Mouse (Mus musculus): ENCODE data around the gene Reln. TPM values are rescaled to one million over a fixed set of nuclear protein-coding genes. Genes with fewer than 3 reads are reported as not detected.

The Reln gene
- polyA plus RNA-seq, 1 experiment = 6.4 TPM

DNA sequence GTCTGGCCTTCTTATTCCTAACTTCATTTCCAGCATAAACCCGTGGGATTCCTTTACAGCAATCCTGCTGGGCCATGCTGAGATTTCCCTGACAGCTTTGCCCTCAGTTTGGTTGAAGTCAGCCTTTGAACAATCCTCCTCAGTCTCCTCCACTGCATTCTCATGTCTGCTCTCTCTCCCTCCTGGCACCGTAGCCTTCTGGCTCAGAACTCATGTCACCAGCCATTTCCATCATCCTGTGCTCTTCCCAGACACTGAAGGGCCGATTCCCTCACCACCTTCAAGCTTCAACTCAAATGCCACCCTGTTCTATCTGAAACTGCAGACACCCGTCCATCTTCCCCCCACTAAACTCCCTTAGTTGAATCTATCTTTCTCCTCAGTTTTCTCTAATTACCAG lies 53.1 kb downstream of the Reln start:
- 56% methylated on average over 4 of the region's 4 CpGs for WGBS

DNA sequence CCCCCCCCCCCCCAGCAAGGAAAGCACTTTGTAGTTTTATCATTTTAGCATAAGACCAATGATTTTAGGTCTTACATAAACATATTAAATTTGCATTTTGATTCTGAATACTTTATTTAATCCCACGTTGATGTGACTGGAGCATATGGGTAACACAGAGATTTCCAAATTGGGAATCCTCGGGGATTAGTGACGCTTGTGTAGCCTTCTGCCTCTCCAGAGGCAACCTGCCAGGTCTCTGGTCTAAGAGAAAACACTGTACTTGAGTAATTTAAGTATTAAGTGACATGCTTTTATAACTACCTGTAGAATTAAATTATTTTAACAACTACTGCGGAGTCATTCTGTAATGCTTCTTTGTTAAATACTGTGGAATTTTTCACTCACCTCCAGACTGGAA lies 59.1 kb downstream of the Reln start:
- no peak overlapping the region for H3K4me3 ChIP-seq (replicated peaks; ENCODE audit: extremely low read depth, low read depth, low read length)
- 78% methylated on average over 4 of the region's 4 CpGs for WGBS
- TF ChIP-seq CTCF (IDR thresholded peaks at IDR 0.05; ENCODE audit: insufficient read depth, low read length) (no peak), POLR2A (IDR thresholded peaks at IDR 0.05; ENCODE audit: borderline replicate concordance, extremely low read depth, low read depth, low read length) (no peak)
- H3K4me1 ChIP-seq (ENCODE audit: control insufficient read depth, insufficient read depth, low read length) = no peaks in the 10 kb centered on the region
- no peak for DNase-seq

More for the DNA sequence above, 53.1 kb downstream of the Reln start:
- H3K4me1 ChIP-seq (ENCODE audit: control insufficient read depth, insufficient read depth, low read length) = no peaks in the 10 kb centered on the region
- DNase-seq = no peak
- no peak for TF ChIP-seq POLR2A (IDR thresholded peaks at IDR 0.05; ENCODE audit: borderline replicate concordance, extremely low read depth, low read depth, low read length)
- TF ChIP-seq CTCF (IDR thresholded peaks at IDR 0.05; ENCODE audit: insufficient read depth, low read length) = no peak
- no peak overlapping the region for H3K4me3 ChIP-seq (replicated peaks; ENCODE audit: extremely low read depth, low read depth, low read length)

- H3K4me3 ChIP-seq (replicated peaks; ENCODE audit: extremely low read depth, low read depth, low read length) = no peak overlapping the region
- H3K4me1 ChIP-seq (ENCODE audit: control insufficient read depth, insufficient read depth, low read length) = no peaks in the 10 kb centered on the region
- TF ChIP-seq CTCF (IDR thresholded peaks at IDR 0.05; ENCODE audit: insufficient read depth, low read length) = no peak
- no peak for TF ChIP-seq POLR2A (IDR thresholded peaks at IDR 0.05; ENCODE audit: borderline replicate concordance, extremely low read depth, low read depth, low read length)
- no peak for DNase-seq
- 75% methylated on average over 7 of the region's 7 CpGs for WGBS
Measured at GRCm38 (mm10) chr5:22282141-22282665, 62.3 kb downstream of the Reln start.

GRCm38 (mm10) chr5:22280534-22281164 lies 63.9 kb downstream of the Reln start:
- 51% methylated on average over 2 of the region's 2 CpGs for WGBS
- no peak overlapping the region for H3K4me3 ChIP-seq (replicated peaks; ENCODE audit: extremely low read depth, low read depth, low read length)
- TF ChIP-seq CTCF (IDR thresholded peaks at IDR 0.05; ENCODE audit: insufficient read depth, low read length) = no peak
- no peak for TF ChIP-seq POLR2A (IDR thresholded peaks at IDR 0.05; ENCODE audit: borderline replicate concordance, extremely low read depth, low read depth, low read length)

DNA sequence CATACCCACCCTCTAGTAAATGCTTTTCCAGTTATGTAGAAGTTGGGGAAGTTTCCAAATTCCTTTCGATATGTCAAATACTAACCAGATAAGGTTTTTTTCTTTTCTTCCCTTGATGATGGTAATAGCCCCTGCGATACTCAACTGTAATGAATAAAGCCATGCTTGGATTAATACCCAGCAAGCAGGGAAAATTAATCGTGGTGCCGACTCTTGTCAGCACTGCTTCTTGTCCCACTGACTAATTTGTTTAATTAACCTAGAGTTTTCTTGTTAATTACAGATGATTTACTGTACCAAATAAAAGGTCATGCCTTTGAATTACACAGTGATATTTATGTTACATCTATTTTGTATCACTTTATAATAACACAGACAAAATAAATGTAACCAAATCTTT lies 65.3 kb downstream of the Reln start:
- Histone ChIP-seq H3K4me3 (replicated peaks; ENCODE audit: extremely low read depth, low read depth, low read length) (no peak overlapping the region), H3K4me1 (ENCODE audit: control insufficient read depth, insufficient read depth, low read length) (no peaks in the 10 kb centered on the region)
- DNase-seq = no peak
- no peak for TF ChIP-seq CTCF (IDR thresholded peaks at IDR 0.05; ENCODE audit: insufficient read depth, low read length)
- no peak for TF ChIP-seq POLR2A (IDR thresholded peaks at IDR 0.05; ENCODE audit: borderline replicate concordance, extremely low read depth, low read depth, low read length)
- 92% methylated on average over 4 of the region's 4 CpGs for WGBS

More at GRCm38 (mm10) chr5:22280534-22281164, 63.9 kb downstream of the Reln start:
- H3K4me1 ChIP-seq (ENCODE audit: control insufficient read depth, insufficient read depth, low read length) = no peaks in the 10 kb centered on the region
- no peak for DNase-seq

GRCm38 (mm10) chr5:22274134-22274533 lies 70.4 kb downstream of the Reln start:
- no peak overlapping the region for H3K4me3 ChIP-seq (replicated peaks; ENCODE audit: extremely low read depth, low read depth, low read length)
- no peak for DNase-seq
- 87% methylated on average over 4 of the region's 4 CpGs for WGBS
- no peak for TF ChIP-seq CTCF (IDR thresholded peaks at IDR 0.05; ENCODE audit: insufficient read depth, low read length)
- no peak for TF ChIP-seq POLR2A (IDR thresholded peaks at IDR 0.05; ENCODE audit: borderline replicate concordance, extremely low read depth, low read depth, low read length)
- H3K4me1 ChIP-seq (ENCODE audit: control insufficient read depth, insufficient read depth, low read length) = no peaks in the 10 kb centered on the region

DNA sequence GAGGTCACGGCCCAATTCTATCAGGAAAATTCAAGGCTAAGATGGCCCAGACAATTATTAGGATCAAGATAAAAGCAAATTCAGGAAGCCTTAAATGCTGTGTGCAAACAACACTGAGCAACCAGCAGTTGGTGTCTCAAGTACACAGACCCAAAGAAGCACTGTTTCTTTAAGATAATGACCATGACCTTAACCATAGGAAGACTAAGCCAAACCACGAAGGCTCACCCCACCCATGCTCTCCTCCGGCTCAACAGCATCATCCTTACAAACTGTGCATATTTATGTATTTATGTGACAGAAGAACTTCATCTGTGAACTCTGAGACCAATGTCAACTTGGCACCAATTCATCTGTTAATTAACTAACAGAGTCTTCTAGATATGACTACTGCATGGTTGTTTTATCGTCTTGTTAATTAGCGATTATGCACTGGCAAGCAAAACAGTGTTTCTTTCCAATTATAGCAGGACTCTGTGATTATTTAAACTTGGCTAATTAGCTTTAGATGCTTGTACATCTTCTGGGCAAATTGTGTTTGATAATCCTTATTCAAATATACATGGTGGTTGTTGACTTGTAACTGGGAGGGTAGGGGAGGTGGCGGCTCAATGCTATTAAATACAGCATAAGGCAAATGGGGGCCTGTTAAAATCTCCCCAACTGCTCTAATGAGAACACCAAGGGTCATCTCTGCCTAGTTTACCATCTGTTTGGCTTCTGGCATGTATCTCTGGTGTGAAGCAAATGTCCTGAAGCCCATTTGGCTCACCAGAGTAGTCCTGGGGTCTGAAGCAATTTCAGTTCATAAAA lies 77.8 kb downstream of the Reln start:
- WGBS = 76% methylated on average over 6 of the region's 6 CpGs
- no peak for DNase-seq
- no peaks in the 10 kb centered on the region for H3K4me1 ChIP-seq (ENCODE audit: control insufficient read depth, insufficient read depth, low read length)
- H3K4me3 ChIP-seq (replicated peaks; ENCODE audit: extremely low read depth, low read depth, low read length) = no peak overlapping the region
- no peak for TF ChIP-seq POLR2A (IDR thresholded peaks at IDR 0.05; ENCODE audit: borderline replicate concordance, extremely low read depth, low read depth, low read length)
- no peak for TF ChIP-seq CTCF (IDR thresholded peaks at IDR 0.05; ENCODE audit: insufficient read depth, low read length)

DNA sequence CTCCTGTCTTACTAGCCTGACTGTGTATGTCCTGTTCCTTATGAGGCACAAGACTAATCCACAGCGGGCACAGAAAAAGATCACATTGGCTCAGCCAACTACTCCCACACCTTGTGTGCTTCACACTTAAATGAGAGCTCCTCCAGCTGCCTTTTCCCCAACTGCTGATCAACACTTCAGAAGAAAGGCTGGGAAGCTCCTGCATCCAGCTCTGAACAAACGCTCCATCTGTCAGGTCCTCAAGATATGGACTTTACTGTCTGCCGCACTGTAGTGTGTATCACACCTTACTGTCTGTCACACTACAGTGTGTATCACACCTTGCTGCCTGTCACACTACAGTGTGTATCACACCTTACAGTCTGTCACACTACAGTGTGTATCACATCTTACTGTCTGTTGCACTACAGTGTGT lies 82.1 kb downstream of the Reln start:
- H3K4me3 ChIP-seq (replicated peaks; ENCODE audit: extremely low read depth, low read depth, low read length) = no peak overlapping the region
- TF ChIP-seq CTCF (IDR thresholded peaks at IDR 0.05; ENCODE audit: insufficient read depth, low read length) (no peak), POLR2A (IDR thresholded peaks at IDR 0.05; ENCODE audit: borderline replicate concordance, extremely low read depth, low read depth, low read length) (no peak)
- WGBS = 77% methylated on average over 3 of the region's 3 CpGs
- no peak for DNase-seq
- H3K4me1 ChIP-seq (ENCODE audit: control insufficient read depth, insufficient read depth, low read length) = no peaks in the 10 kb centered on the region

DNA sequence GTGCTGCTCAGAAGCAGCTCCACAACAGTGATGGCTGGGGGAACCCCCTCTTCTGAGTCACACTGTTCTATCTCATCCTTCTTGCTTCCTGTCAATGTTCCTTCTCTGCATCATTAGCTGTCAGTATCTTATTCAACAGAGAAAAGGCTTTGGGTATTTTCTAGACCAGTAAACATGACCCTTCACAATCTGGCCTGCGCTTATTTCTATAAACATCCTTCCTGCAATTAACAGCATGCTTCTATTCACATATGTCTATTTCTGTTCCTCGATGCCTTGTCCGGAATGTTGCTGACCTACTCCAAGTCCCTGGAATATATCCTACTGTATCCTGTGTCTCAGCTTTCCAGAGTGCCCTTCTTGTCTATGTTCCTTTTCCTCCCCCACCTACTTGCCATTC lies 89.2 kb downstream of the Reln start:
- WGBS = 64% methylated on average over 3 of the region's 3 CpGs
- TF ChIP-seq POLR2A (IDR thresholded peaks at IDR 0.05; ENCODE audit: borderline replicate concordance, extremely low read depth, low read depth, low read length) (no peak), CTCF (IDR thresholded peaks at IDR 0.05; ENCODE audit: insufficient read depth, low read length) (no peak)
- no peak overlapping the region for H3K4me3 ChIP-seq (replicated peaks; ENCODE audit: extremely low read depth, low read depth, low read length)
- H3K4me1 ChIP-seq (ENCODE audit: control insufficient read depth, insufficient read depth, low read length) = no peaks in the 10 kb centered on the region
- no peak for DNase-seq
